25 mouse cellular contexts compared by ENCODE assay signal in the genomic region with DNA sequence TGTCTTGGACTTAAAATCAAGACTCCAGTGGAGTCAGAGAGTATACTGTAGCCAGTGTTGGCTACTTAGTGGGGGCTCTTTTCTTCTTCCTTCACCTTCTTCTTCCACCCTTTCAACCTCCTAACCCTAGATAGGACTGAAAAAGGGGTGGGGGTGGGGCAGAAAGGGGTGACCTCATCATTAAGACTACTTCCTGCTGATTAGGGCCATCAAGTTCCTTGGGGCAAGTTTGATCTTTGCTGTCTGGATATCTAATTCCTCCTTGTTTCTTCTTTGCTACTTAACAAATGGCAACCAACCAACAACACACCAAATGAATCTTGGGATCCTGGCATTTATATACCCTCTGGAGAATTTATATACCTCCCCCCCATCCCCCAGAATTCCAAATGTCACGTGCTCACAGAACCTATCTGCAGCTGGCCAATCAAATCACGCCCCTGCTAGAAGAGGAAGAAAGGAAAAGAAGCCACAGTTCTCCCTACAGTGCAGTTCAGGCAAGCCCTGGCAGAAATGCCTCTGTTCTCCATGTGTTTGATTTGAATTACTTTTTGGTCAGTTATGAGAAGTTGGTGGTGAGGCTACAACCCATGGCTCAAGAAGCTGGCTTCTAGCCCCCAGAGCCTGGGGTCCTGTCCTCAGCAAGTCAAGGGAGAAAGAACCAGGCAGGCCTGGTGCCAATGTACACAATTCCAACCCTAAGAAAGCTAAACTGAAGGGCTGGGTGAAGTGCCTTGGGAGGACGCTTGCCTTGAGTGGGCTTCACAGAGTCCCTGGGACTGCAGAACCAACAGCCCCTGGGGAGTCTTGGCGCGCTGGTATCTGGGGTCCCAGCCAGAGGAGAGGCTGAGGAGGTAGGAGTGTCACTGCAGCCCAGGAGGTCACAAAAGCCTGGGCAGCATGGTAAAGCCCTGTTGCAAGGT. TPM values are rescaled to one million over a fixed set of nuclear protein-coding genes. Genes with fewer than 3 reads are reported as not detected.
DNase-seq lines count a peak whose midpoint lies in the region; ATAC-seq and TF ChIP-seq lines count a peak whose summit lies in the region.
"Had no signal": no experiment of that assay in that cellular context is flagged by ENCODE, and none has a peak within 500 bp of the region (broad histone marks: within the 10 kb centered on the region; RNA-seq: fewer than 3 reads in every experiment).

No protein-coding gene starts in this region.

- no peak for ATAC-seq in heart, embryonic 12.5 days (ENCODE audit: insufficient number of reproducible peaks, low FRiP score)
- ATAC-seq in kidney, postnatal 0 days (replicated peaks; ENCODE audit: low FRiP score, low read depth) = no peak
- ATAC-seq: hindbrain, embryonic 16.5 days had no signal

- no peak overlapping the region for H3K4me3 ChIP-seq in heart, embryonic 12.5 days
- H3K4me3 ChIP-seq in kidney, postnatal 0 days (replicated peaks; ENCODE audit: low read depth, low read length) = no peak overlapping the region
- no peak overlapping the region for H3K4me3 ChIP-seq in lung, adult 2 months (replicated peaks; ENCODE audit: extremely low read depth, low read depth, low read length)
- H3K4me3 ChIP-seq: embryonic facial prominence, embryonic 15.5 days; gastrocnemius, adult 2 months; limb, embryonic 12.5 days; myocyte had no signal

- no peak overlapping the region for H3K9ac ChIP-seq in heart, embryonic 12.5 days
- H3K9ac ChIP-seq in kidney, postnatal 0 days (ENCODE audit: low read depth, low read length) = no peak overlapping the region
- H3K9ac ChIP-seq: embryonic facial prominence, embryonic 15.5 days; limb, embryonic 12.5 days; liver, embryonic 14.5 days had no signal

- no peak overlapping the region for H3K4me2 ChIP-seq in heart, embryonic 12.5 days
- H3K4me2 ChIP-seq in kidney, postnatal 0 days (ENCODE audit: low read length) = no peak overlapping the region
- H3K4me2 ChIP-seq: embryonic facial prominence, embryonic 15.5 days; limb, embryonic 12.5 days had no signal

- 57% methylated on average over 5 of the region's 5 CpGs for WGBS in heart, embryonic 12.5 days
- WGBS in kidney, postnatal 0 days = 60% methylated on average over 5 of the region's 5 CpGs
- WGBS in lung, adult 2 months = 56% methylated on average over 5 of the region's 5 CpGs

- DNase-seq in heart, adult 9 months (ENCODE audit: low spot score in 2 of 2) = no peak
- peak; percentile 16 for DNase-seq in kidney, postnatal 0 days (ENCODE audit: low spot score)
- no peak for DNase-seq in kidney, postnatal 36 days
- peak; percentile 25 for DNase-seq in lung, adult 2 months
- DNase-seq in lung, postnatal 25 days (ENCODE audit: low spot score) = peak; percentile 36
- no peak for DNase-seq in right cerebral cortex, adult 2 months (ENCODE audit: low spot score in 2 of 2)
- DNase-seq in gastrocnemius, postnatal 10 days = no peak
- DNase-seq: adrenal gland, postnatal 25 days; cerebellum, adult 11-12 months; cerebellum, postnatal 14 days; gastrocnemius, adult 2 months; kidney, adult 11 months; kidney, postnatal 25 days; midbrain, embryonic 14.5 days; right cerebral cortex, postnatal 14 days; spleen, adult 18-20 months; thymus, adult 2 months had no signal

- no peaks in the 10 kb centered on the region for H3K27me3 ChIP-seq in heart, embryonic 12.5 days (replicated peaks)
- no peaks in the 10 kb centered on the region for H3K27me3 ChIP-seq in kidney, postnatal 0 days (ENCODE audit: insufficient read depth, low read length)
- H3K27me3 ChIP-seq: embryonic facial prominence, embryonic 15.5 days; limb, embryonic 12.5 days had no signal

- no peaks in the 10 kb centered on the region; the same call in 1 of the 2 replicates for H3K36me3 ChIP-seq in heart, embryonic 12.5 days
- no peaks in the 10 kb centered on the region for H3K36me3 ChIP-seq in kidney, postnatal 0 days (ENCODE audit: insufficient read depth, low read length)

- peak overlapping the region; percentile 17; the same call in 1 of the 2 replicates for H3K27ac ChIP-seq in heart, embryonic 12.5 days (ENCODE audit: poor library complexity, severe bottlenecking)
- no peak overlapping the region for H3K27ac ChIP-seq in kidney, postnatal 0 days
- H3K27ac ChIP-seq: embryonic facial prominence, embryonic 15.5 days; gastrocnemius, adult 2 months; limb, embryonic 12.5 days; liver, embryonic 14.5 days had no signal

- TF ChIP-seq POLR2A in lung, adult 2 months (IDR thresholded peaks at IDR 0.05; ENCODE audit: borderline replicate concordance, extremely low read depth, low read depth, low read length) = no peak

- TF ChIP-seq CTCF in kidney, postnatal 0 days (IDR thresholded peaks at IDR 0.05; ENCODE audit: low read depth) = no peak
- no peak for TF ChIP-seq CTCF in lung, adult 2 months (IDR thresholded peaks at IDR 0.05; ENCODE audit: insufficient read depth, low read length)

- H3K4me1 ChIP-seq in heart, embryonic 12.5 days (replicated peaks) = peaks cover 95% of the 10 kb centered on the region
- H3K4me1 ChIP-seq in kidney, postnatal 0 days (replicated peaks; ENCODE audit: insufficient read depth, low read length) = peaks cover 12% of the 10 kb centered on the region; the same call in 1 of the 2 replicates
- peaks cover 5% of the 10 kb centered on the region for H3K4me1 ChIP-seq in lung, adult 2 months (ENCODE audit: control insufficient read depth, insufficient read depth, low read length)

- no peaks in the 10 kb centered on the region for H3K9me3 ChIP-seq in heart, embryonic 12.5 days (replicated peaks)
- H3K9me3 ChIP-seq in kidney, postnatal 0 days (replicated peaks; ENCODE audit: low read length) = no peaks in the 10 kb centered on the region
- H3K9me3 ChIP-seq: embryonic facial prominence, embryonic 15.5 days; G1E; limb, embryonic 12.5 days had no signal

RNA-seq across cellular contexts. Expression of a gene that starts 12.2 kb away (rescaled TPM):
- polyA plus RNA-seq in heart, embryonic 12.5 days (2016; fragmentation: Nextera tagmentation; extraction: Ambion mirVana) = 11.2 and 11.4 TPM in 2 replicates
- 11.5 and 14.4 TPM in 2 replicates for polyA plus RNA-seq in kidney, postnatal 0 days (2015; fragmentation: Nextera tagmentation; extraction: Ambion mirVana)
- polyA plus RNA-seq in lung, adult 2 months (2012; rRNA removed) = 81.1 and 86.4 TPM in 2 replicates
- total RNA-seq in gastrocnemius, postnatal 10 days (2021) = 10 to 100 TPM; 19.6 to 25.2 TPM

RNA-seq across cellular contexts. Expression of a gene that starts 42.9 kb away (rescaled TPM):
- 0.34 and 0.40 TPM in 2 replicates for polyA plus RNA-seq in heart, embryonic 12.5 days (2016; fragmentation: Nextera tagmentation; extraction: Ambion mirVana)
- polyA plus RNA-seq in kidney, postnatal 0 days (2015; fragmentation: Nextera tagmentation; extraction: Ambion mirVana) = 0.46 and 0.47 TPM in 2 replicates
- 1.7 and 2.0 TPM in 2 replicates for polyA plus RNA-seq in lung, adult 2 months (2012; rRNA removed)
- under 1 TPM in 1 of 2 experiments, not detected in 1; 0.32 TPM for total RNA-seq in gastrocnemius, postnatal 10 days (2021)
- total RNA-seq: granulocyte monocyte progenitor cell, adult 5-6 weeks had no signal

RNA-seq across cellular contexts. Expression of a gene that starts 43.2 kb away (rescaled TPM):
- 55.0 and 58.3 TPM in 2 replicates for polyA plus RNA-seq in heart, embryonic 12.5 days (2016; fragmentation: Nextera tagmentation; extraction: Ambion mirVana)
- polyA plus RNA-seq in kidney, postnatal 0 days (2015; fragmentation: Nextera tagmentation; extraction: Ambion mirVana) = 23.0 and 27.8 TPM in 2 replicates
- 7.5 and 7.9 TPM in 2 replicates for polyA plus RNA-seq in lung, adult 2 months (2012; rRNA removed)
- total RNA-seq in gastrocnemius, postnatal 10 days (2021) = 1 to 10 TPM; 6.5 to 7.3 TPM

Comparison
In these comparisons a context has a peak if more than half of its experiments do, and no peak if none do; other contexts are left out.
1. DNase-seq: peak in kidney, postnatal 0 days (single experiment), lung, adult 2 months (single experiment) and lung, postnatal 25 days (single experiment); none in heart, adult 9 months (0 of 2), kidney, postnatal 36 days (0 of 2), right cerebral cortex, adult 2 months (0 of 2) and gastrocnemius, postnatal 10 days (single experiment).